Mouse (Mus musculus): ENCODE results near the gene Rbm6.

Gene Rbm6

GRCm38 (mm10) chr9:107873137-107873536 lies at the start of gene Rbm6:
Gene Rbm6, minus strand, starts transcription at chr9:107873237.
- DNase-seq = no peak

DNA sequence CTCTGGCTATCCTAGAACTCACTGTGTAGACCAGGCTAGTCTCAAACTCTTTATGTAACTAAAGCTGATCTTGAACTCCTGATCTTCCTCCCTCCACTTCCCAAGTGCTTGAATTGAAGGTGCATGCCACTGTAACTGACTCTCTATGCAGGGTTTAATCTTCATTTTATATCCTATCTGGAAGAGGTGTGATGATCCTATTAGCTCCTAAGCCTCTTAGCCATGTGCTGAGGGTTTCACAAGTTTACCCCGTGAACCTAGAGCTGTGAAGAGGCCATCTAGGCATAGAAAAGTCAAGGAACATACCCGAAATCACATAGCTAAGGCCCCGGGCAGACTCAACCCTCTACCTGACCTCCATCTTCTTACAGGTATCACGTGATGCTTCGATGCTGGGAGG lies 46.4 kb upstream of the Rbm6 start:
- no peak for DNase-seq

DNA sequence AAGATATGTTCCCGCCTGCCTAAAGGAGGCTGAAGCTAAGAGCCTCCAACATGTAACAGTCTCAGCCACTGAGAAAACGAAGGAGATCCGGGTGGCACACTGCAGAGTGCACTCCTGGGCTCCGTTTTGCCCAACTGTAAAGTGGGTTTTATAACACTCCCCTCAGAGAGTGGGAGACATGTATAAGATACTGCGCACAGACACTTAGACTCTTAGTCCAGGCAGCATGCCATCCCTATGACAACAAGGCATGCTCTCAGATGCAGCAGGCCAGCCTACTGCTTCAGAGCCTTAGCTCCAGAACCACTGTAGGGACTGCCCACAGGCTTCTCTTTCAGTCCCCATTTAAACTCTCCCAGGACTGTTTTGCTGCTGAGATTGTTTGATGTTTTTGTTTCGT lies 45.8 kb upstream of the Rbm6 start:
- no peak for DNase-seq

- DNase-seq = no peak
Observed at GRCm38 (mm10) chr9:107917895-107918608, 45.0 kb upstream of the Rbm6 start.

DNA sequence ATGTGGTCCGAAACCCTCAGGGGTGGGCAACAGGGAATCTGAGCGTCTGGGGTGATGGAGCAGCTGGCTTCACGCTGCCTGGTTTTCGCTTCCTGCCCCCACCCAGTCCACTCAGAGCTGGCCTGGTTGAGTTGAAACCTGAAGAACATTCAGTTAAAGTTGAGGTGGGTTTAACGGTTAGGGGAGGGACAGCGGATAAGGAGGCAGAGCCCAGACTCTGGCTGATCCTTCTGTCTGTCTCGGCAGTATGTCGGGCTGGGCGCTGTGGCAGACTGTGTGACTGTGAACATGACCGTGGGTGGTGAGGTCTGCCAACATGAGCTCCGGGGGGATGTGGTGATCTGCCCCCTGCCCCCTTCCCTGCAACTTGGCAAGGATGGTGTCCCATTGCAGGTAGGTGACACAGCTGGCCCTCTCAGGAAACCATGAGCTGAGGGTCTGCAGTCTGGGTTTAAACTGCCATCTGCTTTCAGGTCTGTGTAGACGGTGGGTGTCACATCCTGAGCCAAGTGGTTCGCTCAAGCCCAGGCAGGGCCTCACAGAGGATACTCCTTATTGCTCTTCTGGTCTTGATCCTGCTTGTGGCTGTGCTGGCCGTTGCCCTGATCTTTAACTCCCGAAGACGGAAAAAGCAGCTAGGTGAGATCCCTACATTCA lies 41.9 kb upstream of the Rbm6 start:
- DNase-seq = no peak

GRCm38 (mm10) chr9:107910025-107910769 lies 37.2 kb upstream of the Rbm6 start:
- DNase-seq = peak; percentile 26

GRCm38 (mm10) chr9:107908410-107909158 lies 35.5 kb upstream of the Rbm6 start:
- peak; percentile 80 for DNase-seq

DNA sequence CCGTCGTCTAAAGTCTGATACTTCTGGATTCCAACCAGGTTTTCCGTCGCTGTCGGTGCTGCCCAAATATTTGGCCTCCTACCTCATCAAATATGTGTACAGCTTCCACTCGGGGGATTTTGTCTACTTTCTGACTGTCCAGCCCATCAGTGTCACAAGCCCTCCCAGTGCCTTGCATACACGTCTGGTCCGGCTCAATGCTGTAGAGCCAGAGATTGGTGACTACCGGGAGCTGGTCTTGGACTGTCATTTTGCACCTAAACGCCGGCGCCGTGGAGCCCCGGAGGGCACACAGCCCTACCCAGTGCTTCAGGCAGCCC lies 34.7 kb upstream of the Rbm6 start:
- DNase-seq = peak; percentile 9

- no peak for DNase-seq
Observed at GRCm38 (mm10) chr9:107906967-107907800, 34.1 kb upstream of the Rbm6 start.

- DNase-seq = peak; percentile 79
Observed at GRCm38 (mm10) chr9:107906252-107906966, 33.4 kb upstream of the Rbm6 start, which contains the start of gene Mst1r. Gene Mst1r, plus strand, starts transcription at chr9:107906873.

GRCm38 (mm10) chr9:107904726-107905125 lies 31.7 kb upstream of the Rbm6 start:
- DNase-seq = peak; percentile 92

- no peak for DNase-seq
Observed at GRCm38 (mm10) chr9:107901627-107901914, 28.5 kb upstream of the Rbm6 start.

GRCm38 (mm10) chr9:107900840-107901626 lies 28.0 kb upstream of the Rbm6 start:
- peak; percentile 74 for DNase-seq

GRCm38 (mm10) chr9:107899855-107900254 lies 26.8 kb upstream of the Rbm6 start:
- no peak for DNase-seq

DNA sequence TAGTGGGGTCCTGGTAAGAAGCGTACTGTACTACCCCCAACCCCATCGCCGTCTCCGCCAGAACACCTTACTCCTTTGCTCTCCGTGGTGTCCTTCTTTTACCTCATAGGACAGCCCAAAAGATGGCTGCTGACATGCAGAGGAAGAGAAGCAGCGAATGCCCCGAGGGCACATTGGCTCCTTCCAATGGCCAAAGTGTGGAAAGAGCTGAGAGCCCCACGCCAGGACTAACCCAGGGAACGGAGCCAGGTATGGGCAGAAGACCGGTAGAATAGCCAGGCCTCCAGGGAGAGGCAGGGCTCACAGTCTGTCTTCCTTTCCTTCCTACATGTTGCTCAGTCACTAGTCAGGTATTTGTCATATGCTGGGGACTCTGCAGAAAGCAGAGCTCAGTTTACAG lies 25.5 kb upstream of the Rbm6 start:
- no peak for DNase-seq

GRCm38 (mm10) chr9:107891023-107891422 lies 18.0 kb upstream of the Rbm6 start:
- peak; percentile 19 for DNase-seq

GRCm38 (mm10) chr9:107890260-107890659 lies 17.2 kb upstream of the Rbm6 start:
- no peak for DNase-seq

DNA sequence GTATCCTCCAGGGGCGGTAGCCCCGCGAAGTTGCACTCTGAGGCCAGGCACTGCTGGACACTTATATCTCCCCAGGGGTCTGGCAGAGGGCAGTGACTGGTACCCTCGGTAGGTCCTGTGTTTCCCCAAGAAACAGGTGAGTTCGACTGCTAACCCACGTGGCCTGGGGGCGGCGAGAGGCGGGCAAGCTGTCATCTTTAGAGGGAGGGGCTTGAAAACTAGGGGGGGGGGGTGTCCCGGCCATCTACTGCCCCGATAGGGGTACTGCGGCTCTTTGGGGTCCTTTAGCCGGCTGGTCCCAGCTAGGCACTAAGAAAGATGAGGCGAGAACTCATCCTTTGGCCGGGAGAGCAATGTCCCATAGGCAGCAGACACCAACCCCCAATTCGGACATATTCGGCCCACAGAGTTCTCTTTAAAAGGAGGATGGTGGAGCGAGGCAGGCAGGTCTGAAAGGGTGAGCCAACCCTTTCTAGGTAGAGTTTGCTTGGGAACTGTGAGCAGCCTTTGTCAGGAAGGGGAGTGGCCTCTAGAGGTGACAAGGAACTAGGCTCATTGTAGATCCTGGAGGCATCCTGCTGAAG lies 15.3 kb upstream of the Rbm6 start:
- DNase-seq = peak; percentile 42

DNA sequence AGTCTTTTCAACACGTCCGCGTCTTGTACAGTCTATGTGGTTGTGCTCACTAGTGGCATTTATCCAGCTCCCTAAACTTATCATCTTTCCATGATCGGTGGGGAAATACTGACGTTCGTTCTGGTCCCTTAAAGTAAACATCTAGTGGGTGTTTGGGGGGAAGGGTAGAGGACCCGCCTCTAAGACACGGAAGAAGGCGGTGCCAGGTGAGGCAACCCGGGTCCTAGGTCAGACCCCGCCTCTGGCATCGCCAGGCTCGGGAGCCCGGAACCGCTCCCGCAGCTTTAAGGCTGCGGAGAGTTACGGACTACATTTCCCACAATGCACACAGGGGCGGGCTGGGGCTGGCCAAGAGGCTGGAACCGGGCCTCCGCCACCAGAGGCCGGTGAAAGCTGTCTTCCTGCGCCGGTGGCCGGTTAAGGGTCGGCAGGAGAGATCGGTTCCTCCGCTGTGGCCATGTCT lies 14.8 kb upstream of the Rbm6 start, which contains the start of gene Mon1a:
TSS of gene Mon1a (plus strand) at position 348 of the 463 bp plus-strand sequence.
- DNase-seq = peak; percentile 96

DNA sequence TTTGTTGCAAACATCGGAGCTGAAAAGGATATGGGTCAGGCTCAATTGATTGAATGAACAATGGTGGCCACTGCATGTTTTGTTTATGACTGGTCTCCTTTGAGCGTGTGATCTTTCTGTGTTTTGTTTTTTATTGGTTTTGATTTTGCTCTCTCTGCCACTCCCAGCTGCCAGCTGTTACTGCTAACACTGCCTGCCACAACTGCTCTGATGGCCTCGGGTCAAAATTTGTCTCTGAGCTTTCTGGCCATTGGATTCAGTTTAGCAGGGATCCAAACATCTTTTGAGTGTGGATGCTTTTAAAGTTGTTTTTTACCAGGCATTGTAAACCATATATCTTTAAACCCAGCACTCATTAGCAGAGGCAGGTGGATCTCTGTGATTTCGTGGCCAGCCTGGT lies 7.4 kb upstream of the Rbm6 start:
- DNase-seq = no peak

All from lung, postnatal 36 days (tissue).